Mouse (Mus musculus): Measurements from ENCODE around the gene Pus10. TPM values are rescaled to one million over a fixed set of nuclear protein-coding genes. Genes with fewer than 3 reads are reported as not detected.

Pus10 gene
- polyA plus RNA-seq, 1 experiment, result 7.9 TPM

- H3K27ac ChIP-seq (ENCODE audit: control insufficient read depth, insufficient read depth, low read depth, low read length), result peak overlapping the region; percentile 40; the same call in 1 of the 2 replicates
- no peak overlapping the region for H3K4me3 ChIP-seq (ENCODE audit: control insufficient read depth, low read depth, low read length)
- no peaks in the 10 kb centered on the region for H3K27me3 ChIP-seq (ENCODE audit: control insufficient read depth, insufficient read depth, low read length)
- no peaks in the 10 kb centered on the region for H3K36me3 ChIP-seq (ENCODE audit: control insufficient read depth, insufficient read depth, low read length)
- TF ChIP-seq CTCF (IDR thresholded peaks at IDR 0.05; ENCODE audit: control insufficient read depth, insufficient read depth, insufficient replicate concordance, low read depth, low read length), result no peak
- TF ChIP-seq POLR2A (IDR thresholded peaks at IDR 0.05; ENCODE audit: control insufficient read depth, low read depth, low read length), result no peak
- no peaks in the 10 kb centered on the region for H3K4me1 ChIP-seq (ENCODE audit: control insufficient read depth, insufficient read depth, low read length)
These were observed 69.3 kb downstream of the Pus10 start for GRCm38 (mm10) chr11:23734749-23735286.

GRCm38 (mm10) chr11:23735820-23736470 is 70.5 kb downstream of the Pus10 start:
- Histone ChIP-seq H3K4me3 (ENCODE audit: control insufficient read depth, low read depth, low read length) (no peak overlapping the region), H3K27me3 (ENCODE audit: control insufficient read depth, insufficient read depth, low read length) (no peaks in the 10 kb centered on the region), H3K36me3 (ENCODE audit: control insufficient read depth, insufficient read depth, low read length) (no peaks in the 10 kb centered on the region), H3K27ac (ENCODE audit: control insufficient read depth, insufficient read depth, low read depth, low read length) (no peak overlapping the region), H3K4me1 (ENCODE audit: control insufficient read depth, insufficient read depth, low read length) (no peaks in the 10 kb centered on the region)
- TF ChIP-seq CTCF (IDR thresholded peaks at IDR 0.05; ENCODE audit: control insufficient read depth, insufficient read depth, insufficient replicate concordance, low read depth, low read length) (no peak), POLR2A (IDR thresholded peaks at IDR 0.05; ENCODE audit: control insufficient read depth, low read depth, low read length) (no peak)

GRCm38 (mm10) chr11:23740895-23741294 is 75.4 kb downstream of the Pus10 start:
- TF ChIP-seq CTCF (IDR thresholded peaks at IDR 0.05; ENCODE audit: control insufficient read depth, insufficient read depth, insufficient replicate concordance, low read depth, low read length) (no peak), POLR2A (IDR thresholded peaks at IDR 0.05; ENCODE audit: control insufficient read depth, low read depth, low read length) (no peak)
- H3K4me1 ChIP-seq (ENCODE audit: control insufficient read depth, insufficient read depth, low read length), result no peaks in the 10 kb centered on the region
- H3K36me3 ChIP-seq (ENCODE audit: control insufficient read depth, insufficient read depth, low read length), result no peaks in the 10 kb centered on the region; the same call in 1 of the 2 replicates
- H3K27ac ChIP-seq (ENCODE audit: control insufficient read depth, insufficient read depth, low read depth, low read length), result no peak overlapping the region
- H3K4me3 ChIP-seq (ENCODE audit: control insufficient read depth, low read depth, low read length), result no peak overlapping the region
- no peaks in the 10 kb centered on the region for H3K27me3 ChIP-seq (ENCODE audit: control insufficient read depth, insufficient read depth, low read length)

- Histone ChIP-seq H3K36me3 (ENCODE audit: control insufficient read depth, insufficient read depth, low read length) (no peaks in the 10 kb centered on the region; the same call in 1 of the 2 replicates), H3K4me3 (ENCODE audit: control insufficient read depth, low read depth, low read length) (no peak overlapping the region), H3K27me3 (ENCODE audit: control insufficient read depth, insufficient read depth, low read length) (no peaks in the 10 kb centered on the region), H3K4me1 (ENCODE audit: control insufficient read depth, insufficient read depth, low read length) (no peaks in the 10 kb centered on the region), H3K27ac (ENCODE audit: control insufficient read depth, insufficient read depth, low read depth, low read length) (no peak overlapping the region)
- TF ChIP-seq POLR2A (IDR thresholded peaks at IDR 0.05; ENCODE audit: control insufficient read depth, low read depth, low read length) (no peak), CTCF (IDR thresholded peaks at IDR 0.05; ENCODE audit: control insufficient read depth, insufficient read depth, insufficient replicate concordance, low read depth, low read length) (no peak)
These were observed 75.9 kb downstream of the Pus10 start for GRCm38 (mm10) chr11:23741386-23741785.

GRCm38 (mm10) chr11:23744352-23744751 is 78.9 kb downstream of the Pus10 start:
- no peaks in the 10 kb centered on the region; the same call in 1 of the 2 replicates for H3K36me3 ChIP-seq (ENCODE audit: control insufficient read depth, insufficient read depth, low read length)
- no peaks in the 10 kb centered on the region for H3K4me1 ChIP-seq (ENCODE audit: control insufficient read depth, insufficient read depth, low read length)
- H3K27ac ChIP-seq (ENCODE audit: control insufficient read depth, insufficient read depth, low read depth, low read length), result no peak overlapping the region
- no peak overlapping the region for H3K4me3 ChIP-seq (ENCODE audit: control insufficient read depth, low read depth, low read length)
- TF ChIP-seq POLR2A (IDR thresholded peaks at IDR 0.05; ENCODE audit: control insufficient read depth, low read depth, low read length) (no peak), CTCF (IDR thresholded peaks at IDR 0.05; ENCODE audit: control insufficient read depth, insufficient read depth, insufficient replicate concordance, low read depth, low read length) (no peak)
- H3K27me3 ChIP-seq (ENCODE audit: control insufficient read depth, insufficient read depth, low read length), result no peaks in the 10 kb centered on the region

- H3K27me3 ChIP-seq (ENCODE audit: control insufficient read depth, insufficient read depth, low read length), result no peaks in the 10 kb centered on the region
- TF ChIP-seq CTCF (IDR thresholded peaks at IDR 0.05; ENCODE audit: control insufficient read depth, insufficient read depth, insufficient replicate concordance, low read depth, low read length) (no peak), POLR2A (IDR thresholded peaks at IDR 0.05; ENCODE audit: control insufficient read depth, low read depth, low read length) (no peak)
- H3K4me3 ChIP-seq (ENCODE audit: control insufficient read depth, low read depth, low read length), result no peak overlapping the region
- no peaks in the 10 kb centered on the region; the same call in 1 of the 2 replicates for H3K36me3 ChIP-seq (ENCODE audit: control insufficient read depth, insufficient read depth, low read length)
- no peaks in the 10 kb centered on the region for H3K4me1 ChIP-seq (ENCODE audit: control insufficient read depth, insufficient read depth, low read length)
- no peak overlapping the region for H3K27ac ChIP-seq (ENCODE audit: control insufficient read depth, insufficient read depth, low read depth, low read length)
These were observed 80.6 kb downstream of the Pus10 start for GRCm38 (mm10) chr11:23746102-23746501.

GRCm38 (mm10) chr11:23753136-23753710 is 87.7 kb downstream of the Pus10 start:
- Histone ChIP-seq H3K27me3 (ENCODE audit: control insufficient read depth, insufficient read depth, low read length) (no peaks in the 10 kb centered on the region), H3K4me1 (ENCODE audit: control insufficient read depth, insufficient read depth, low read length) (no peaks in the 10 kb centered on the region)
- TF ChIP-seq CTCF (IDR thresholded peaks at IDR 0.05; ENCODE audit: control insufficient read depth, insufficient read depth, insufficient replicate concordance, low read depth, low read length), result no peak
- TF ChIP-seq POLR2A (IDR thresholded peaks at IDR 0.05; ENCODE audit: control insufficient read depth, low read depth, low read length), result no peak

More at GRCm38 (mm10) chr11:23753136-23753710, 87.7 kb downstream of the Pus10 start:
- no peak overlapping the region for H3K4me3 ChIP-seq (ENCODE audit: control insufficient read depth, low read depth, low read length)
- no peak overlapping the region for H3K27ac ChIP-seq (ENCODE audit: control insufficient read depth, insufficient read depth, low read depth, low read length)
- no peaks in the 10 kb centered on the region for H3K36me3 ChIP-seq (ENCODE audit: control insufficient read depth, insufficient read depth, low read length)
